Mouse (Mus musculus) R1 (cell line): ENCODE measurements around the gene Rab44.

ENCODE experiments used
- DNase-seq: peaks from one replicate; pipeline ENCODE4 v3.0.0-alpha.2; 2018; ENCODE audit warnings: low read depth, low spot score

Gene Rab44

GRCm38 (mm10) chr17:29167371-29167770, 53.4 kb downstream of the Rab44 start:
- no peak for DNase-seq

GRCm38 (mm10) chr17:29168438-29168837, 54.5 kb downstream of the Rab44 start:
- no peak for DNase-seq

GRCm38 (mm10) chr17:29168996-29169601, 55.2 kb downstream of the Rab44 start:
- no peak for DNase-seq

- DNase-seq: no peak
These were observed 56.6 kb downstream of the Rab44 start for GRCm38 (mm10) chr17:29170431-29171000.

GRCm38 (mm10) chr17:29171001-29171772, 57.2 kb downstream of the Rab44 start:
- peak; percentile 84 for DNase-seq

GRCm38 (mm10) chr17:29172062-29172461, 58.1 kb downstream of the Rab44 start:
- no peak for DNase-seq

GRCm38 (mm10) chr17:29173165-29173564, 59.2 kb downstream of the Rab44 start:
- no peak for DNase-seq

- DNase-seq: no peak
These were observed 61.7 kb downstream of the Rab44 start for GRCm38 (mm10) chr17:29175693-29176092.

- peak; percentile 75 for DNase-seq
These were observed 62.7 kb downstream of the Rab44 start for GRCm38 (mm10) chr17:29176391-29177267.

GRCm38 (mm10) chr17:29178503-29179059, 64.6 kb downstream of the Rab44 start:
- DNase-seq: no peak

GRCm38 (mm10) chr17:29179917-29180316, 66.0 kb downstream of the Rab44 start:
- no peak for DNase-seq

GRCm38 (mm10) chr17:29180406-29181127, 66.6 kb downstream of the Rab44 start:
- DNase-seq: no peak

- DNase-seq: no peak
These were observed 67.8 kb downstream of the Rab44 start for GRCm38 (mm10) chr17:29181751-29182150.

GRCm38 (mm10) chr17:29183162-29183561, 69.2 kb downstream of the Rab44 start:
- DNase-seq: no peak

GRCm38 (mm10) chr17:29185376-29186046, 71.6 kb downstream of the Rab44 start:
- peak; percentile 70 for DNase-seq

GRCm38 (mm10) chr17:29186989-29187859, 73.3 kb downstream of the Rab44 start:
- DNase-seq: peak; percentile 94

GRCm38 (mm10) chr17:29188989-29189388, 75.0 kb downstream of the Rab44 start:
- peak; percentile 93 for DNase-seq

GRCm38 (mm10) chr17:29195579-29195978, 81.6 kb downstream of the Rab44 start:
- DNase-seq: peak; percentile 73
